Mouse (Mus musculus): ENCODE measurements around the gene Tox2.

- TF ChIP-seq CTCF (IDR thresholded peaks at IDR 0.05; ENCODE audit: extremely low read depth, insufficient read depth, low read length) (no peak), POLR2A (IDR thresholded peaks at IDR 0.05; ENCODE audit: extremely low read depth, insufficient read depth, low read length) (no peak)
Measured at GRCm38 (mm10) chr2:163370175-163370574, 167.2 kb downstream of the Tox2 start.
